Comparison of ENCODE assay signal across 21 mouse cellular contexts in genomic region chr4:143055371-143055770, GRCm38 (mm10).
DNase-seq lines count a peak whose midpoint lies in the region; ATAC-seq lines count a peak whose summit lies in the region.
"Had no signal": no experiment of that assay in that cellular context is flagged by ENCODE, and none has a peak within 500 bp of the region (broad histone marks: within the 10 kb centered on the region; RNA-seq: fewer than 3 reads in every experiment).

No protein-coding gene starts in this region.

- H3K36me3 ChIP-seq in hindbrain, embryonic 15.5 days: no peaks in the 10 kb centered on the region
- no peaks in the 10 kb centered on the region for H3K36me3 ChIP-seq in hindbrain, embryonic 14.5 days (replicated peaks; ENCODE audit: control insufficient read depth, insufficient read depth)
- no peaks in the 10 kb centered on the region for H3K36me3 ChIP-seq in heart, embryonic 11.5 days (ENCODE audit: control insufficient read depth, insufficient read depth, low read length)
- H3K36me3 ChIP-seq: embryonic facial prominence, embryonic 15.5 days; heart, embryonic 10.5 days; limb, embryonic 13.5 days; liver, embryonic 15.5 days; midbrain, embryonic 10.5 days; neural tube, embryonic 13.5 days had no signal

- no peak for DNase-seq in hindbrain, embryonic 14.5 days (ENCODE audit: low spot score)
- DNase-seq in cerebellum, adult 11 months: peak; percentile 17
- peak; percentile 36 to 50 for DNase-seq in cerebellum, adult 18-20 months
- DNase-seq in cerebellum, postnatal 25 days: peak; percentile 60 to 69
- DNase-seq in heart, adult 18-20 months: no peak
- DNase-seq: adrenal gland, adult 8-10 months; gastrocnemius, postnatal 36 days; heart, postnatal 14 days; kidney, adult 18-20 months; right cerebral cortex, postnatal 14 days had no signal

- no peak overlapping the region for H3K9ac ChIP-seq in hindbrain, embryonic 15.5 days
- H3K9ac ChIP-seq in hindbrain, embryonic 14.5 days: no peak overlapping the region
- no peak overlapping the region for H3K9ac ChIP-seq in heart, embryonic 11.5 days (ENCODE audit: low read depth, low read length)
- H3K9ac ChIP-seq: embryonic facial prominence, embryonic 15.5 days; limb, embryonic 13.5 days; liver, embryonic 15.5 days; neural tube, embryonic 13.5 days had no signal

- ATAC-seq in hindbrain, embryonic 15.5 days (ENCODE audit: low FRiP score, low read depth): 0 out of 2 replicates have a peak, but pooled peaks have one; percentile 38
- ATAC-seq in hindbrain, embryonic 14.5 days (ENCODE audit: low FRiP score): no peak
- no peak for ATAC-seq in heart, embryonic 11.5 days (replicated peaks; ENCODE audit: insufficient number of reproducible peaks, low FRiP score, low TSS enrichment)
- ATAC-seq: forebrain, embryonic 16.5 days had no signal

- H3K27ac ChIP-seq in hindbrain, embryonic 15.5 days (replicated peaks): no peak overlapping the region
- H3K27ac ChIP-seq in hindbrain, embryonic 14.5 days: no peak overlapping the region
- H3K27ac ChIP-seq in heart, embryonic 11.5 days (ENCODE audit: low read depth, low read length): no peak overlapping the region
- H3K27ac ChIP-seq: embryonic facial prominence, embryonic 15.5 days; heart, embryonic 10.5 days; kidney, postnatal 0 days; limb, embryonic 13.5 days; liver, embryonic 15.5 days; macrophage; midbrain, embryonic 10.5 days; neural tube, embryonic 13.5 days had no signal

- H3K9me3 ChIP-seq in hindbrain, embryonic 15.5 days: no peaks in the 10 kb centered on the region
- H3K9me3 ChIP-seq in hindbrain, embryonic 14.5 days (ENCODE audit: control insufficient read depth, low read length): no peaks in the 10 kb centered on the region
- H3K9me3 ChIP-seq in heart, embryonic 11.5 days (replicated peaks; ENCODE audit: control insufficient read depth, low read length): no peaks in the 10 kb centered on the region
- H3K9me3 ChIP-seq: embryonic facial prominence, embryonic 15.5 days; heart, embryonic 10.5 days; limb, embryonic 13.5 days; liver, embryonic 15.5 days; midbrain, embryonic 10.5 days; neural tube, embryonic 13.5 days had no signal

- WGBS in hindbrain, embryonic 15.5 days: 74% methylated on average over 7 of the region's 7 CpGs
- 83% methylated on average over 7 of the region's 7 CpGs for WGBS in hindbrain, embryonic 14.5 days
- WGBS in heart, embryonic 11.5 days (ENCODE audit: insufficient replicate concordance): 68% methylated on average over 7 of the region's 7 CpGs

- no peak overlapping the region for H3K4me3 ChIP-seq in hindbrain, embryonic 15.5 days
- H3K4me3 ChIP-seq in hindbrain, embryonic 14.5 days (replicated peaks; ENCODE audit: low read length): no peak overlapping the region
- H3K4me3 ChIP-seq in heart, embryonic 11.5 days (ENCODE audit: low read depth, low read length): no peak overlapping the region
- H3K4me3 ChIP-seq: embryonic facial prominence, embryonic 15.5 days; heart, embryonic 10.5 days; limb, embryonic 13.5 days; liver, embryonic 15.5 days; midbrain, embryonic 10.5 days; neural tube, embryonic 13.5 days had no signal

- no peaks in the 10 kb centered on the region for H3K4me1 ChIP-seq in hindbrain, embryonic 15.5 days (replicated peaks)
- no peaks in the 10 kb centered on the region for H3K4me1 ChIP-seq in hindbrain, embryonic 14.5 days (replicated peaks; ENCODE audit: control insufficient read depth, insufficient read depth, low read length)
- no peaks in the 10 kb centered on the region for H3K4me1 ChIP-seq in heart, embryonic 11.5 days (ENCODE audit: control insufficient read depth, insufficient read depth, low read length)
- H3K4me1 ChIP-seq: embryonic facial prominence, embryonic 15.5 days; limb, embryonic 13.5 days; liver, embryonic 15.5 days; midbrain, embryonic 10.5 days; neural tube, embryonic 13.5 days had no signal

- H3K4me2 ChIP-seq in hindbrain, embryonic 15.5 days: no peak overlapping the region
- H3K4me2 ChIP-seq in hindbrain, embryonic 14.5 days (replicated peaks): no peak overlapping the region
- H3K4me2 ChIP-seq in heart, embryonic 11.5 days: no peak overlapping the region
- H3K4me2 ChIP-seq: embryonic facial prominence, embryonic 15.5 days; limb, embryonic 13.5 days; liver, embryonic 15.5 days; neural tube, embryonic 13.5 days had no signal

- no peaks in the 10 kb centered on the region for H3K27me3 ChIP-seq in hindbrain, embryonic 15.5 days
- no peaks in the 10 kb centered on the region for H3K27me3 ChIP-seq in hindbrain, embryonic 14.5 days (ENCODE audit: control insufficient read depth, insufficient read depth, low read length)
- H3K27me3 ChIP-seq in heart, embryonic 11.5 days (ENCODE audit: control insufficient read depth, insufficient read depth, low read length): no peaks in the 10 kb centered on the region; the same call in 1 of the 2 replicates
- H3K27me3 ChIP-seq: embryonic facial prominence, embryonic 15.5 days; limb, embryonic 13.5 days; liver, embryonic 15.5 days; neural tube, embryonic 13.5 days had no signal

Comparison
In these comparisons a context has a peak if more than half of its experiments do, and no peak if none do; other contexts are left out.
1. DNase-seq: peak in cerebellum, adult 11 months (single experiment), cerebellum, adult 18-20 months (2 of 2) and cerebellum, postnatal 25 days (2 of 2); none in hindbrain, embryonic 14.5 days (single experiment) and heart, adult 18-20 months (0 of 2).